Mouse (Mus musculus) adipose tissue, adult 10 weeks (tissue): ENCODE results near the gene Speer4c. TPM values are rescaled to one million over a fixed set of nuclear protein-coding genes. Genes with fewer than 3 reads are reported as not detected.

ENCODE experiments used
- polyA plus RNA-seq: library from polyadenylated mRNA; stranded (reverse); fragments of 350-450 nt; fragmentation: Illumina TruSeq; extraction: RNeasy Lipid Tissue Mini Kit (QIAGEN cat#74804); gene quantifications from one replicate; pipeline ENCODE4 v1.2.3, GENCODE M21; 2014; ENCODE audit warnings: low read depth, low replicate concordance

Speer4c gene
- 0.32 TPM for polyA plus RNA-seq

DNA sequence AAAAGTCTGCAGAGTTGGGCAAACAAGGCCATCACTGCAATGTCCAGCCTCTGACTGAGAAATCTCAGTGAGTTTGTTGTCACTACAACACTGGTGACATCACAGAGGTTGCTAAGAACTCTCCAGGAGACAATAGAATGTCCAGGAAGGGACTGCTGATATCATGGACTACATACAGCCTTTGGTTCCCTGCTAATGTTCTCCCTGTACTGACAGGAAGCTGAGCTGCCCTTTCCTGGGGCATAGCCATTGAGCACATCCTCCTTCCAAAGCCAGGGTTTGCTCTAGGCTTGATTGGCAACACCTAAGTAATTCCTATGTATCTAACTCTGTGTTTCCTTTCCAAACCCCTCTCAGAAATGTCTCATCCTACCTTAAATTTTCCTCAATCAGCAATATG, at the start of gene Speer4c:
Speer4c (minus strand) TSS at position 101 of the 400 bp plus-strand sequence.

Other genes starting within 250 kb of the Speer4c start
- not detected for gene Gm21149, start 237.7 kb downstream of the Speer4c start, polyA plus RNA-seq
- gene Gm21190, start 185.0 kb downstream of the Speer4c start, polyA plus RNA-seq, result 0.32 TPM
- 0.61 TPM for gene Gm21083, start 136.9 kb downstream of the Speer4c start, polyA plus RNA-seq
- gene Speer4d, start 95.2 kb downstream of the Speer4c start, polyA plus RNA-seq, result not detected
- not detected for gene 4930572O03Rik, start 57.2 kb downstream of the Speer4c start, polyA plus RNA-seq
- gene Cacna2d1, start 220.4 kb upstream of the Speer4c start, polyA plus RNA-seq, result 13.2 TPM